Mouse (Mus musculus): ENCODE data around the gene Olfr550. TPM values are rescaled to one million over a fixed set of nuclear protein-coding genes. Genes with fewer than 3 reads are reported as not detected.
"Not testable (repeated sequence)": the region's sequence is repeated elsewhere in the genome, so short reads cannot be mapped to it uniquely, and the experiment has no call there.

Gene Olfr550
- polyA plus RNA-seq (2012; rRNA removed), result 0.04 TPM in 1 of 2 replicates, not detected in the other

- peak in 1 of 2 experiments; percentile 8 for DNase-seq (ENCODE audit: extremely low spot score in 1 of 2, low spot score in 1 of 2)
Measured at GRCm38 (mm10) chr7:102571142-102571541, at the start of gene Olfr550. Olfr550 (plus strand) TSS chr7:102571442.

- no peak for DNase-seq (ENCODE audit: extremely low spot score in 1 of 2, low spot score in 1 of 2)
Measured at GRCm38 (mm10) chr7:102529052-102529451, 42.2 kb upstream of the Olfr550 start.

GRCm38 (mm10) chr7:102534449-102534848, 36.8 kb upstream of the Olfr550 start, which contains the start of gene Olfr547:
Olfr547 (plus strand) TSS chr7:102534749.
- no peak for DNase-seq (ENCODE audit: extremely low spot score in 1 of 2, low spot score in 1 of 2)

GRCm38 (mm10) chr7:102540596-102540995, 30.6 kb upstream of the Olfr550 start, which contains the start of gene Olfr548-ps1:
Olfr548-ps1 (plus strand) TSS chr7:102540896.
- no peak for DNase-seq (ENCODE audit: extremely low spot score in 1 of 2, low spot score in 1 of 2)

GRCm38 (mm10) chr7:102541251-102541650, 30.0 kb upstream of the Olfr550 start:
- DNase-seq (ENCODE audit: extremely low spot score in 1 of 2, low spot score in 1 of 2), result no peak

GRCm38 (mm10) chr7:102549570-102549969, 21.7 kb upstream of the Olfr550 start, which contains the start of gene Olfr549:
Olfr549 (plus strand) TSS chr7:102549870.
- DNase-seq (ENCODE audit: extremely low spot score in 1 of 2, low spot score in 1 of 2), result no peak

- DNase-seq (ENCODE audit: extremely low spot score in 1 of 2, low spot score in 1 of 2), result no peak
Measured at GRCm38 (mm10) chr7:102553279-102553678, 18.0 kb upstream of the Olfr550 start.

- peak; percentile 24 to 59 for DNase-seq (ENCODE audit: extremely low spot score in 1 of 2, low spot score in 1 of 2)
Measured at GRCm38 (mm10) chr7:102564999-102565997, 5.9 kb upstream of the Olfr550 start, which contains the start of gene Trim21. Trim21 (minus strand) TSS chr7:102565486.

- DNase-seq (ENCODE audit: extremely low spot score in 1 of 2, low spot score in 1 of 2), result no peak
Measured at GRCm38 (mm10) chr7:102566219-102566618, 5.0 kb upstream of the Olfr550 start.

GRCm38 (mm10) chr7:102573174-102573830, 2.1 kb downstream of the Olfr550 start:
- no peak for DNase-seq (ENCODE audit: extremely low spot score in 1 of 2, low spot score in 1 of 2)

- no peak for DNase-seq (ENCODE audit: extremely low spot score in 1 of 2, low spot score in 1 of 2)
Measured at GRCm38 (mm10) chr7:102575998-102576397, 4.8 kb downstream of the Olfr550 start.

- no peak for DNase-seq (ENCODE audit: extremely low spot score in 1 of 2, low spot score in 1 of 2)
Measured at GRCm38 (mm10) chr7:102591786-102592185, 20.5 kb downstream of the Olfr550 start, which contains the start of gene Olfr551. Olfr551 (minus strand) TSS chr7:102591886.

GRCm38 (mm10) chr7:102597378-102598031, 26.3 kb downstream of the Olfr550 start, which contains the start of gene Olfr552:
Olfr552 (plus strand) TSS chr7:102597770.
- no peak for DNase-seq (ENCODE audit: extremely low spot score in 1 of 2, low spot score in 1 of 2)

GRCm38 (mm10) chr7:102618118-102618517, 46.9 kb downstream of the Olfr550 start, which contains the start of gene Olfr553:
Olfr553 (minus strand) TSS chr7:102618218.
- DNase-seq (ENCODE audit: extremely low spot score in 1 of 2, low spot score in 1 of 2), result no peak

GRCm38 (mm10) chr7:102619608-102620007, 48.4 kb downstream of the Olfr550 start:
- DNase-seq (ENCODE audit: extremely low spot score in 1 of 2, low spot score in 1 of 2), result no peak

GRCm38 (mm10) chr7:102620368-102620767, 49.1 kb downstream of the Olfr550 start:
- not testable (repeated sequence) for DNase-seq (ENCODE audit: extremely low spot score in 1 of 2, low spot score in 1 of 2)
